Mouse (Mus musculus): Measurements from ENCODE around the gene Tigd3. TPM values are rescaled to one million over a fixed set of nuclear protein-coding genes. Genes with fewer than 3 reads are reported as not detected.

Gene Tigd3
- total and polyA plus RNA-seq, 2 experiments from 2014 or later = 9.9 to 10.2 TPM

DNA sequence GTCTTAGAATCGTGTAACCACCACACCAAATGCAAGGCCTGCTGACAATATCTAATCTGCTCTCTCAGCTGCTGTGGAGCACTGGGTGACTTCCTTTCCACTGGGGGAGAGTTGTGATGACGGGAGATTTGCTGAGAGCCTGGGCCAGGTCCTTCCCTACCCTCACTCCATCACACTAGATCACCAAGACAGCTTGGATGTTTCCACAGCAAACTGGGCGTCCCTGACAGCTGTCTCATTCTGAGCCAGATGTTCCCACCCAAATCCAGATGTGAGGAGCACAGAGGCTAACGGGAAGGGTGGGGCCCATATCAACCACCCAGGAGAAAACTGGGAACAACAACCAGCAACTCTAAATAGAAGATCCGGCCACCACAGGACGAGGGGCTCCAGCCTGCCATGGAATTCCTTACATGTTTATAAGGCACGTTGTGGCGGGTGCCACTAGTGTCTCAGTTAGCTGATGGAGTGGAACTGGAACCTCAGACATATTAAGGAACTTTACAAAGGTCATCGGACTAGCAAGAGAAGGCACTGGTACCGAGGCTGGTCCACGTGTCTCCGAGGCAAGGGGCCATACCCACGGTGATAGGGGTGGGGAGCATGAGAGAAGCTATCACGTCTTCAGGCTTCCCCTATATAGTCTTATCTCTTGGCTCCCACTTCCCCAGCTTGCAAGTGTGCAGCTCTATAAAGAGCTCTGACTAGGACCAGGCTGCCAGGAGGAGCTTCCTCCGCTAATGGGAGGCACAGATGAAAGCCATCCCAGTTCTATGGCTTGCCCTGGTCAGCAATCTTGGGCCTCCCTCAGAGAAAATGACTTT is 28.4 kb upstream of the Tigd3 start:
- Histone ChIP-seq H3K27me3 (ENCODE audit: insufficient read depth, low read length) (no peaks in the 10 kb centered on the region), H3K9ac (peak overlapping the region; percentile 14; the same call in 1 of the 2 replicates), H3K36me3 (ENCODE audit: insufficient read depth) (peaks cover 12% of the 10 kb centered on the region), H3K4me3 (ENCODE audit: low read depth, low read length) (no peak overlapping the region), H3K4me2 (ENCODE audit: low read depth) (0 out of 2 replicates have a peak overlapping the region, but pooled peaks have one; percentile 2), H3K27ac (ENCODE audit: low read depth, low read length) (no peak overlapping the region), H3K9me3 (ENCODE audit: low read length) (no peaks in the 10 kb centered on the region), H3K4me1 (ENCODE audit: insufficient read depth) (0 out of 2 replicates have a peak, but pooled peaks cover 3% of the 10 kb centered on the region)
- no peak for ATAC-seq
- TF ChIP-seq CTCF (IDR thresholded peaks at IDR 0.05; ENCODE audit: low read depth) = no peak
- 78% methylated on average over 15 of the region's 15 CpGs for WGBS
- DNase-seq = no peak

DNA sequence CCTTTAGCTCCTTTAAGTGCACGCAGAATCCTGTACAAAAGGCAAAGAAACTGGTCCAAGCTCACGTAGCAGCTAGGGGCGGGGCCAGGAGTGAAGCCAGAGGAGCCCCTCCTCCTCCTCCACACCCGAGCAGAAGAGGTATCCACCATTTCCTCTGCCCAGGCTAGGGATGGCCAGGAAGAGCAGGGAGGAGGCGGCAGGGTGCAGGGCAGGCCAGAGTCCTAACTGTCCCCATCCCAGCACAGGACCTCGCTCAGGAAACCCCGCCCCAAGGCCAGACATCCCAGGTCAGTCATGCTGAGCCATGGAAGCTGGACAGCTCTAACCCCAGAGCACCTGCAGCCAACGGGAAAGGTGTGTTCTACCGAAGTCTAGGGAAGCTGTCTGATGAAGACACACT is 27.8 kb upstream of the Tigd3 start:
- no peak for DNase-seq
- no peak overlapping the region for H3K4me3 ChIP-seq (ENCODE audit: low read depth, low read length)

DNA sequence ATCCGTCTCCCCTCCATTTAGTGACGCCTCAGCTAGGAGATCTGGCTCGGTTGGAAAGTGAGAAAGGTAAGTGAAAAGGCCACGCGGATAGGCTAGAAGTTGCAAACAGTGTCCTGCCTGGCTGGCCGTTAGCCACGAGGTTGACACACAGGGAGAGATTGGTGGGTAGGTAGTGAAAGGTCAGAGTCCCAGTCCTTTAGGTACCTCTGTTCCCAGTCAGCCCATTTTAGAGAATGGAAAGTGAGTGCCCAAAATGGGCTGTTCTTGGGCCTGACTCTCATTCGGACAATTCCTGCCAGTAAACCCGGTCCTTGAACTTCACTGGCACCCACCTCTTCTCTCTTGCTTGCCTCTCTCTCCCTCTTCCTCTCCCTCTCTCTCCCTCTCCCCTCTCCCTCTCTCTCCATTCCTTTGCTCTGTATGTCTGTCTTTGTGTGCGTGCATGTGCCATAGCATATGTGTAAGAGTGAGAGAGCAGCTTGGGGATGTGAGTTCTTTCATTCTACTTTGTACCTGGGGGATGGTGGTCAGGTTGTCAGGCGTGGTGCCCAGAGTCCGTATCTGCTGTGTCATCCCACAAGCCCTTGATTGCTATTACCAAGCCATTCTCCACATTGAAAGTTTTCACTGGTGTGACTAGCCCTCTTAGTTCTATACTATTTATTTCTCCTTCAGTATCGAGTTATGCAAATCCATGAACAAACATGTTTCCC is 19.2 kb upstream of the Tigd3 start, which contains the start of gene Dpf2:
TSS of gene Dpf2 (minus strand) at position 4 of the 713 bp plus-strand sequence.
- 21% methylated on average over 13 of the region's 13 CpGs for WGBS
- H3K27ac ChIP-seq (ENCODE audit: low read depth, low read length) = peak within 1 kb of the TSS; percentile 83
- H3K36me3 ChIP-seq (ENCODE audit: insufficient read depth) = peaks cover 10% of the 10 kb centered on the region
- 0 out of 2 replicates have a peak, but pooled peaks have one; percentile 1 for TF ChIP-seq CTCF (IDR thresholded peaks at IDR 0.05; ENCODE audit: low read depth)
- H3K27me3 ChIP-seq (ENCODE audit: insufficient read depth, low read length) = no peaks in the 10 kb centered on the region
- peak within 1 kb of the TSS; percentile 93 for H3K4me3 ChIP-seq (ENCODE audit: low read depth, low read length)
- peak within 1 kb of the TSS; percentile 90 for H3K4me2 ChIP-seq (ENCODE audit: low read depth)
- DNase-seq (no peak), ATAC-seq (no peak)
- no peaks in the 10 kb centered on the region for H3K9me3 ChIP-seq (ENCODE audit: low read length)
- H3K4me1 ChIP-seq (ENCODE audit: insufficient read depth) = peaks cover 19% of the 10 kb centered on the region
- H3K9ac ChIP-seq = peak within 1 kb of the TSS; percentile 77

More for the DNA sequence above, 27.8 kb upstream of the Tigd3 start:
- Histone ChIP-seq H3K9me3 (ENCODE audit: low read length) (no peaks in the 10 kb centered on the region), H3K9ac (peak overlapping the region; percentile 14; the same call in 1 of the 2 replicates), H3K36me3 (ENCODE audit: insufficient read depth) (peaks cover 15% of the 10 kb centered on the region), H3K4me1 (ENCODE audit: insufficient read depth) (0 out of 2 replicates have a peak, but pooled peaks cover 3% of the 10 kb centered on the region), H3K27me3 (ENCODE audit: insufficient read depth, low read length) (no peaks in the 10 kb centered on the region), H3K27ac (ENCODE audit: low read depth, low read length) (no peak overlapping the region), H3K4me2 (ENCODE audit: low read depth) (0 out of 2 replicates have a peak overlapping the region, but pooled peaks have one; percentile 2)
- no peak for ATAC-seq
- no peak for TF ChIP-seq CTCF (IDR thresholded peaks at IDR 0.05; ENCODE audit: low read depth)
- WGBS = 19% methylated on average over 9 of the region's 9 CpGs

DNA sequence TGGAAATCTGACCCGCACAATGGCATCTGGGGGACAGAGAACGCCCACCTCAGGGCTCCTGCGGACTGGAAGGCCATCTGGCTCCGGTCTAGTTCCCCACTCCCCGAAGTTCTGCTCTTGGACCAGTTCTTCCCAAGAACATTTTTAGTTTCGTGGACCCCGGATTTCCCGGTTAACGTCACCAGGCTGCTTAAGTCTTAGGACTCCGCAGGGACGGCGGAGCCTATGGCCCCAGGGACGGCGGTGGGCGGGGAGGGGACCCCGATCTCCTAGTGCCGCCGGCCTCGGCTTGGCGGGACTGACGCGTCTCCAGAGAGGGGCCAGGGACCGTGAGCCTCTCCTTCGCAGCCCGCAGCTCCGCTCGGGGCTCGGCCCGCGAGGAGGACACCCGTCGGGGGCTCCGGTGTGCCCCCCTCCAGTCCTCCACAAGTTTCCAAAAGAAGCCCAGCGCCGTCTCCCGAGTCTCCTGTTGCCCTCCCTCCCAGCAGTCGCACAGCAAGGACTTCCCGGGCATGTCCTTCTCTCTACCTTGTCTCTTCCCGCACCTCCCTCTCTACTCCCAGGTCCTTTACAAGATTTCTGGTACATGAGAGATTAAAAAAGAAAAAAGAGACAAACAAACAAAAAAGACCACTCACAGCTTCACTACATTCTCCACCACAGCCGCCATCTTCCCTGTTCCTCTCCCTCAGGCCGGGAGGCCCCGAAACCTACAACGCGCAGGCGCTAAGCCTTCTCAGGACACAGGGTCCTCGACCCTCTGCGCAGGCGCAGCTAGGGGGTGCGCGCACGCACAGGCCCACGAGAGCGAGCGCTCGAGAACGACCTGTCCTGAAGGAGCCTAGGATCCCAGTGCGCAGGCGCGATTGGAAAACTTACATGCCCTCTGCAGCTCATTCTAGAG is 18.4 kb upstream of the Tigd3 start:
- peaks cover 19% of the 10 kb centered on the region for H3K4me1 ChIP-seq (ENCODE audit: insufficient read depth)
- H3K9ac ChIP-seq = peak overlapping the region; percentile 77
- H3K9me3 ChIP-seq (ENCODE audit: low read length) = no peaks in the 10 kb centered on the region
- peak; percentile 47 for TF ChIP-seq CTCF (IDR thresholded peaks at IDR 0.05; ENCODE audit: low read depth)
- ATAC-seq (peak; percentile 97), DNase-seq (peak; percentile 100)
- H3K27me3 ChIP-seq (ENCODE audit: insufficient read depth, low read length) = no peaks in the 10 kb centered on the region
- peaks cover 4% of the 10 kb centered on the region for H3K36me3 ChIP-seq (ENCODE audit: insufficient read depth)
- H3K4me3 ChIP-seq (ENCODE audit: low read depth, low read length) = peak overlapping the region; percentile 93
- H3K4me2 ChIP-seq (ENCODE audit: low read depth) = peak overlapping the region; percentile 90
- WGBS = 2% methylated on average over 59 of the region's 59 CpGs
- H3K27ac ChIP-seq (ENCODE audit: low read depth, low read length) = peak overlapping the region; percentile 83

DNA sequence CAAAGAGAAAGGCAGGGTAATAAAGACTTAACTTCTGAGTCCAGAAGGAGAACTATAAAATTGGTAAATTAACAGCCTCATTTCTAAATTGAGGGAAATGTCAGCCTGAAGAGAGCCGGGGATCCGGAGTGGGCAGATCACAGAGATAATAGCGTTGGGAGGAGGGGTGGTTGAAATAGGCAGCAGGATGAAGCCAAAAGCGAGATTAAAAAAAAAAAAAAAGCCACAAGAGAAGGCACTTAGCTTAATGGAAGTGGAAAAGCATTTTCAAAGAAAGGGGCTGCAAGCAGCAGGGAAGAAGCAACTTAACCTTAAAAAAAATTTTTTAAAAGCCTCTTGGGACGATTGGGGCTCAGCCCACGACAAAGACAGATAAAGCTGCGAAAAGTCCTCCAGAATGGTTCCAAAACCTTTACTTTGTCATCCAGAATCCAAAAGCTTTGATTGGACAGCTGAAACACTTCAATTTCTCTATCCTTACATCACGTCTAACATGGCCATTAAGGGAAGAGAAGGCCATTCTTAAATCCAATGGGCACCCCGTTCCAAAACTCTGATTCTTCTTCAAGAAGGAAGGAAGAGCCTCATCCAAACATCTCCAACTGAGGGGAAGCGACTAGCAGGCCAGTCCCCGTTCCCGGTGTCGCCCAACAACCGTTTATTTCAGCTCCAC is 17.6 kb upstream of the Tigd3 start:
- Histone ChIP-seq H3K27me3 (ENCODE audit: insufficient read depth, low read length) (no peaks in the 10 kb centered on the region), H3K4me1 (ENCODE audit: insufficient read depth) (peaks cover 19% of the 10 kb centered on the region), H3K4me3 (ENCODE audit: low read depth, low read length) (peak overlapping the region; percentile 93), H3K4me2 (ENCODE audit: low read depth) (peak overlapping the region; percentile 90), H3K36me3 (ENCODE audit: insufficient read depth) (peaks cover 4% of the 10 kb centered on the region), H3K9me3 (ENCODE audit: low read length) (no peaks in the 10 kb centered on the region), H3K27ac (ENCODE audit: low read depth, low read length) (peak overlapping the region; percentile 83; the same call in 1 of the 2 replicates), H3K9ac (peak overlapping the region; percentile 77)
- WGBS = 3% methylated on average over 14 of the region's 14 CpGs
- no peak for ATAC-seq
- TF ChIP-seq CTCF (IDR thresholded peaks at IDR 0.05; ENCODE audit: low read depth) = no peak
- DNase-seq = no peak

DNA sequence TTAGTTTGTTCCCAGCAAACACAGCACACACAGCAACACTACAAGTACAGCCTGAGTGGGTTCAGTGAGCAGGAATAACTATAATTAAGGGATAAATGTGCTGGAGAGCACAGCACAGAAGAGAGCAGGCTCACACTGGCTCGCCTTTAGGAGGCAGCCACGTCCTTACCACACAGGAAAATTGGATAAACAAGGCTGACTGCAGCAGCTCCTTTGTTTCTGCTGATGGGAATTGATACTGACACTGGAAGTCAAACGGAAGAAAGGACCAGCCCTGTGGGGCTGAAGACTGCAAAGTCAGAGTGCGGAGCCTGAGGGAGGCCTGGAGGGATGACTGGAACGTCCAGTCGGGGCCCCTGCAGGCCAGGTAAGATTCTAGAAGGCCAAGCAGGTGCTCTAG is 16.3 kb upstream of the Tigd3 start:
- DNase-seq (no peak), ATAC-seq (no peak)
- no peak overlapping the region for H3K4me3 ChIP-seq (ENCODE audit: low read depth, low read length)
- H3K9ac ChIP-seq = 0 out of 2 replicates have a peak overlapping the region, but pooled peaks have one; percentile 4
- TF ChIP-seq CTCF (IDR thresholded peaks at IDR 0.05; ENCODE audit: low read depth) = no peak
- no peak overlapping the region for H3K27ac ChIP-seq (ENCODE audit: low read depth, low read length)
- WGBS = 46% methylated on average over 6 of the region's 6 CpGs
- peaks cover 17% of the 10 kb centered on the region for H3K36me3 ChIP-seq (ENCODE audit: insufficient read depth)
- no peaks in the 10 kb centered on the region for H3K9me3 ChIP-seq (ENCODE audit: low read length)
- H3K4me2 ChIP-seq (ENCODE audit: low read depth) = peak overlapping the region; percentile 90; the same call in 1 of the 2 replicates
- H3K4me1 ChIP-seq (ENCODE audit: insufficient read depth) = peaks cover 19% of the 10 kb centered on the region
- no peaks in the 10 kb centered on the region for H3K27me3 ChIP-seq (ENCODE audit: insufficient read depth, low read length)
